Mouse (Mus musculus) kidney, adult 2 months (tissue): ENCODE measurements around the gene Dph1.

ENCODE experiments used
- CTCF ChIP-seq: fragments of 200-500 bp; conservative IDR thresholded peaks from 2 replicates; pipeline ENCODE4 v1.5.1; 2011; ENCODE audit warnings: low read depth, mild to moderate bottlenecking, control low read depth, low read length, moderate library complexity, mixed read lengths; ENCODE audit not compliant: insufficient read depth, insufficient read length
- POLR2A ChIP-seq: fragments of 200-500 bp; IDR thresholded peaks from one replicate; pipeline ENCODE4 v1.6.1; 2011; ENCODE audit warnings: low read depth, low read length, control low read depth

DNA sequence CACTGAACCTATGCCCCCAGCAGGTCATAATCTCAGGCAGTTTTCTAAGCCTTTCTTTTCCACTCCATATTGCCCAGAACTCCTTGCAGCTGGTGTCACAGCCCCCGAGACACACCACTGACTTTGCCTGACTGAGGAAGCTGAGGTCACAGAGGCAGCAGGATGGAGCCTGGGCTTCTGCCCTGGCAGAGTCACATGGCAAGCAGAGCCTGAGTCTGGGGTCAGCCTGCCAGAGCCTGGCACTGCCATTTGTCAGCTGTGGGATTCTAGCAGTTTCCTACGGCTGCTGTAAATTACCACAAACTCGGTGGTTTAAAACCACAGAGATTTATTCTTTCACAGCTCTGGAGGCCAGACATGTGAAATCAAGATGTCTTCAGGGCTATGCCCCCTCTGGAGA lies 36.6 kb upstream of the Dph1 start:
- no peak for TF ChIP-seq CTCF
- TF ChIP-seq POLR2A = no peak
